Mouse (Mus musculus): ENCODE measurements at regions not wholly inside any gene's neighbourhood (a gene's known extent, or its start where the extent isn't known, plus 50 kb on each side); places are given as distances from the start of the nearest gene placed in this dataset.

DNA sequence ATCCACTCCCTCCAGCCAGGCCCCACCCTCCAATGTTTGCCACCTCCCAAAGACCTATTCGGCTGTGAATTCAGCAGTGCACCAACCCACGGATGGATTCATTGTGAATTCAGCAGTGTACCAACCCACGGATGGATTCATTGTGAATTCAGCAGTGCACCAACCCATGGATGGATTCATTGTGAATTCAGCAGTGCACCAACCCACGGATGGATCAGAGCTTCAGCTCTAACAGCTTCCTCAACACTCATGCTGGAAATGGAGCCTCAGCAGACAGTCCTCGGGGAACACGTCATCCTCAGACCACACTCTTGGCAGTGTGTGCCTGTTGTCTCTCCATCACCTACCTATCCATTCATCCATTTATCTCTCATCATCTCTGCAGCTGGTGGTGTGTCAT is 204.2 kb upstream of the A430005L14Rik start:
- Histone ChIP-seq H3K9me3 (no peaks in the 10 kb centered on the region), H3K27ac (no peak overlapping the region), H3K4me1 (replicated peaks) (peaks cover 18% of the 10 kb centered on the region), H3K4me3 (no peak overlapping the region), H3K27me3 (0 out of 2 replicates have a peak, but pooled peaks cover 6% of the 10 kb centered on the region), H3K9ac (no peak overlapping the region), H3K4me2 (no peak overlapping the region), H3K36me3 (no peaks in the 10 kb centered on the region)
- WGBS, result 70% methylated on average over 6 of the region's 6 CpGs
- ATAC-seq (ENCODE audit: low FRiP score), result no peak

DNA sequence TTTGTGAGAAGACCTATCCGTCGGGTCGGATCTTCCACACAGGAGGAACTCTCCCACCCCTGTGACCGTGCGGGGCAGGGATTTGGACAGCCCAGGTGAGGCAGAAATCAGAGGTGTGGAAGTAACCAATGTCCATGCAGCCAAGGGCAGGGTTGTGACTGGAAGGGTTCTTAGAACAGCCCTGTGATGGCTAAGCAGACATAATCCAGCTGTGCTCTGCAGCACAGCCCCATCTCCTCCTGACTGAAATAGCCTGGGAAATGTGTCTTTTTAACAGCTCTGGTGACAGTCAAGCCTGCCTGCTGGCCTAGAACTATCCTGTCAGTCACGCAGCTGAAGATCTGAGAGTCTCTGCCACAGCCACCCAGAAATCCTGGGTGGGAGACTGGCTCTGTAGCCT is 198.7 kb upstream of the A430005L14Rik start:
- no peak overlapping the region for H3K4me3 ChIP-seq
- H3K4me2 ChIP-seq, result no peak overlapping the region
- H3K9me3 ChIP-seq, result no peaks in the 10 kb centered on the region
- WGBS, result 97% methylated on average over 6 of the region's 6 CpGs
- H3K27ac ChIP-seq, result peak overlapping the region; percentile 26; the same call in 1 of the 2 replicates
- H3K4me1 ChIP-seq (replicated peaks), result peaks cover 10% of the 10 kb centered on the region
- no peak overlapping the region for H3K9ac ChIP-seq
- no peak for ATAC-seq (ENCODE audit: low FRiP score)
- H3K36me3 ChIP-seq, result no peaks in the 10 kb centered on the region
- 0 out of 2 replicates have a peak, but pooled peaks cover 4% of the 10 kb centered on the region for H3K27me3 ChIP-seq

DNA sequence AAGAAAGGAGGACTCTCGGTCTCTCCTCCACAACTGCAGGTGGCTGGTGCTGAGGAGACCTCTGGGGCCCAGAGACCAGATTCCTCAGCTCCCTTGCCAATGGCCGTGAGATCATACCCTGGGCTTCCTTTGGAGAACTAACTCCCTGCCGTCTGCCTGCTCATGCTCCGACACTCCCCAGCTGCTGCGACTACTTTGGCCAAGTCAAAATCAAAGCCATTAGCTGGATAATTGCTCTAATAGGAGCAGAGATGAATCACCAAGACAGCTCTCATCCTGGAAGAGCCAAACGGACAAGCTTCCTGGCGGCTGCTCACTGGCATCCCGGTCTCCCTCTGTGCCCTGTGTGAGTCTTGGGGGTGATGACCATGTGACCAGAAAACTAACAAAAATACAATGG is 198.3 kb upstream of the A430005L14Rik start:
- Histone ChIP-seq H3K4me2 (no peak overlapping the region), H3K9me3 (peaks cover 3% of the 10 kb centered on the region; the same call in 1 of the 2 replicates), H3K4me3 (no peak overlapping the region), H3K27ac (peak overlapping the region; percentile 26; the same call in 1 of the 2 replicates), H3K4me1 (replicated peaks) (peaks cover 6% of the 10 kb centered on the region), H3K27me3 (no peaks in the 10 kb centered on the region), H3K36me3 (no peaks in the 10 kb centered on the region), H3K9ac (no peak overlapping the region)
- WGBS, result 62% methylated on average over 8 of the region's 8 CpGs
- no peak for ATAC-seq (ENCODE audit: low FRiP score)

DNA sequence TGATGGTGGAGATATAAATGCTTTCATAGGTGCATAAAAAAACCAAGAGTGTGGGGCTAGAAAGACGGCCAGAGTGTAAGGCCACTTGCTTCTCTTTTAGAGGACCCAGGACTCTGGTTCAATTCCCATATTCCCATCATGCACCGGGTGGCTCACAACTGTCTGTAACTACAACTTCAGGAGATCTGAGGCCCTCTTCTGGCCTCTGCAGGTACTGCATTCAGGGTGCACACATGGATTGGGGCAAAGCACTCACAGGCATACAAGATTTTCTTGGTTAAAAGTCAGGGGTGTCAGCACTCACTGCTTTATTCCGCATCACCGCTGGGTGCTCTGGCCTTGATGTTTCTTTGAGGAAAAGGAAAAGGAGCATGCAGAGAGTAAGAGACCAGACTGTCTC is 196.1 kb upstream of the A430005L14Rik start:
- WGBS, result 92% methylated on average over 4 of the region's 4 CpGs
- no peak for ATAC-seq (ENCODE audit: low FRiP score)

DNA sequence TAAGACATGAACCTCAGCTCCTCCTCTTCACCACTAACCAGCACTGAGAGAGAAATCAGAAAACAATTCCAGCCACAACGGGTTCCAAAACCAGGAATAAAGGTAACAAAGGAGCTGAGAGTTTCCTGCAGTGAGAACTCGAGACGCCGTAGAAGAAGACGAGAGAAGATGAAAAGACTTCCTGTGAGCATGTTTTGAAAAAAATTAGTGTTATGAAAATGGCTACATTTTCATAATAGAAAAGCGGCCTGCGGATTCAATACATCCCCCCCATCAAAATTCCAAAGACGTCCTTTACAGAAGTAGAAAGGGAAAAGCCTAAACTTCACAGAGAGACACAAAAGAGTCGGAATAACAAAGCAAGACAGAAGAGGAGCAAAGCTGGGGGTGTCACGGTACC is 193.6 kb upstream of the A430005L14Rik start:
- no peak for ATAC-seq (ENCODE audit: low FRiP score)
- Histone ChIP-seq H3K27ac (no peak overlapping the region), H3K4me2 (no peak overlapping the region), H3K4me3 (no peak overlapping the region), H3K4me1 (replicated peaks) (peaks cover 6% of the 10 kb centered on the region; the same call in 1 of the 2 replicates), H3K9me3 (peaks cover 5% of the 10 kb centered on the region; the same call in 1 of the 2 replicates), H3K36me3 (no peaks in the 10 kb centered on the region), H3K27me3 (no peaks in the 10 kb centered on the region), H3K9ac (no peak overlapping the region)
- WGBS, result 58% methylated on average over 10 of the region's 10 CpGs

More for the DNA sequence above, 196.1 kb upstream of the A430005L14Rik start:
- Histone ChIP-seq H3K9me3 (peaks cover 5% of the 10 kb centered on the region; the same call in 1 of the 2 replicates), H3K4me1 (replicated peaks) (peaks cover 6% of the 10 kb centered on the region; the same call in 1 of the 2 replicates), H3K4me2 (no peak overlapping the region), H3K36me3 (no peaks in the 10 kb centered on the region), H3K4me3 (no peak overlapping the region), H3K9ac (no peak overlapping the region), H3K27ac (no peak overlapping the region), H3K27me3 (no peaks in the 10 kb centered on the region)

DNA sequence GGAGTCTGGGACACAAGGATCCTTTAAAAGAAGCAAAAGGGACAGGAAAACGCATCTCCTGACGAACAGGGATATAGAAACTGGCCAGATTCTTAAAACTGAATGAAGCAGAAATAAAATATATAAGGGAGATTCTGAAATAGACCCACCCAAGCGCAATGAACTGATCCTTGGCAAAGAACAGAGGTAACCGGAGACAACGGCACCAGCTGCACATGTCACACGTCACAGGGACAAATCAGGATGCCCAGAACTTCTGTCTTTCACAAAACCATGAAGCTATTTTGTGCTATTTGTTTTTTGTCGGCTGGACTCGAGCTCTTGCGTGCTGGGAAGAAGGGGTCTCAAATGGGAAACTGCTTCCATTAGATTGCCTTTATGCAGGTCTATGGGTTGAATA is 189.3 kb upstream of the A430005L14Rik start:
- Histone ChIP-seq H3K4me3 (no peak overlapping the region), H3K4me2 (no peak overlapping the region), H3K36me3 (no peaks in the 10 kb centered on the region), H3K9ac (no peak overlapping the region), H3K4me1 (replicated peaks) (0 out of 2 replicates have a peak, but pooled peaks cover 3% of the 10 kb centered on the region), H3K27me3 (no peaks in the 10 kb centered on the region), H3K27ac (no peak overlapping the region), H3K9me3 (peaks cover 5% of the 10 kb centered on the region; the same call in 1 of the 2 replicates)
- WGBS, result 74% methylated on average over 9 of the region's 9 CpGs
- ATAC-seq (ENCODE audit: low FRiP score), result no peak

DNA sequence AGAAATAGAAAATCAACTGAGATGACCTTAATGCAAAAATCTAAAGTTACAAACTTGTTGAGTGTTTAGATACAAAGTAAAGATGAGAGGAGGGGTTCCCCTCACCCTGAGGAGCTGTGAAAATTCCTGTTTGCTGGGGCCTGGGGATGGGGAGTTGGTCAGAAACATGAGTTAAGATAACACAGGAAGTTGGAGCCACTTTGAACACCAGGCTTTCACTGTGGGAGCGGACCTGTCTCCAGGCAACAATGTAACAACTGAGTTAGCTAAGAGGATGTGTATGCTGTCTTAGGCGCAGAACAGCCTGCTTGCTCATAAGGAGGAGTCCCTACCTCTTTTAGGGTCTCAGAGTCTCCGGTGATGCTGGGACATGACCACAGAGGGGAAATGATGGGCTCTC is 188.7 kb upstream of the A430005L14Rik start:
- no peak overlapping the region for H3K9ac ChIP-seq
- no peak overlapping the region for H3K4me3 ChIP-seq
- no peak overlapping the region for H3K27ac ChIP-seq
- H3K36me3 ChIP-seq, result no peaks in the 10 kb centered on the region
- peaks cover 5% of the 10 kb centered on the region; the same call in 1 of the 2 replicates for H3K9me3 ChIP-seq
- ATAC-seq (ENCODE audit: low FRiP score), result no peak
- H3K4me1 ChIP-seq (replicated peaks), result 0 out of 2 replicates have a peak, but pooled peaks cover 3% of the 10 kb centered on the region
- H3K4me2 ChIP-seq, result no peak overlapping the region
- H3K27me3 ChIP-seq, result no peaks in the 10 kb centered on the region
- 65% methylated on average over 3 of the region's 3 CpGs for WGBS

DNA sequence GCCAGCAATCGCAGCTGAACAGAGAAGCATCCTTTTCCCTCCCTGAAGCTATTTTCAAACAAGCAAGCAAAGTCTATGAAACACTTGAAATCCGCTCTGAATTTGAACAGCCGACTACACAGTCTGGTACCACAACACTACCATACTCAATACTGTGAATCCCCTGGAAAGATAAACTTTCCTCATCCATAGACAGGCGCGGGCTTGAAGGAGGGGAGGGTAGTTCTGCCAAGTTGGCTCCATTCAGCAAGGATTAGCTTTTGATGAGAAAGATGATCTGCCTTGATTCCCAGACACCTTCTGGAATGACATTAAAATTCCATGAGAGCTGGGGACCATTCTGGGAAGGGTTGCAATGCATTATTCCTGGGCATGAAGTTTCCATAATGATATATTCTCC is 186.4 kb upstream of the A430005L14Rik start:
- no peaks in the 10 kb centered on the region for H3K9me3 ChIP-seq
- no peaks in the 10 kb centered on the region for H3K27me3 ChIP-seq
- H3K4me1 ChIP-seq (replicated peaks), result 0 out of 2 replicates have a peak, but pooled peaks cover 3% of the 10 kb centered on the region
- 78% methylated on average over 5 of the region's 5 CpGs for WGBS
- no peaks in the 10 kb centered on the region for H3K36me3 ChIP-seq
- no peak overlapping the region for H3K4me2 ChIP-seq
- H3K4me3 ChIP-seq, result no peak overlapping the region
- H3K27ac ChIP-seq, result no peak overlapping the region
- ATAC-seq (ENCODE audit: low FRiP score), result no peak
- H3K9ac ChIP-seq, result no peak overlapping the region

DNA sequence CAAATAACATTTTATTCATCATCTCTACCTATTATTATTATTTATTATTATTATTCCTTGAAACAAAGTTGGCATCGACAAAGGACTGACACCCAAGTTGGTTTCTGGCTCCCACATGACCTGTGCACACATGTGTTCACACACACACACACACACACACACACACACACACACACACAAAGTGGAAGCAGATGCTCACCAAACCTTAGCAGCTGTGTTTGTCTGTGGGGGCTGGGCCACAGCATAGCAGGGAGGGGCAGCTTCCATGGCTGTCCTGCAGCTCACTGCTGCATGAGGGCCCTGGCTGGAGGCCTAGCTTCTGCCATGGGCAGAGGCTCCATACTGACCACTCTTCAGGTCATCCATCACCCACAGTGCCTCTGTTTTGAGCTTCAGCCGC is 176.5 kb upstream of the A430005L14Rik start:
- ATAC-seq (ENCODE audit: low FRiP score), result no peak
- no peaks in the 10 kb centered on the region for H3K36me3 ChIP-seq
- WGBS, result 84% methylated on average over 2 of the region's 2 CpGs

DNA sequence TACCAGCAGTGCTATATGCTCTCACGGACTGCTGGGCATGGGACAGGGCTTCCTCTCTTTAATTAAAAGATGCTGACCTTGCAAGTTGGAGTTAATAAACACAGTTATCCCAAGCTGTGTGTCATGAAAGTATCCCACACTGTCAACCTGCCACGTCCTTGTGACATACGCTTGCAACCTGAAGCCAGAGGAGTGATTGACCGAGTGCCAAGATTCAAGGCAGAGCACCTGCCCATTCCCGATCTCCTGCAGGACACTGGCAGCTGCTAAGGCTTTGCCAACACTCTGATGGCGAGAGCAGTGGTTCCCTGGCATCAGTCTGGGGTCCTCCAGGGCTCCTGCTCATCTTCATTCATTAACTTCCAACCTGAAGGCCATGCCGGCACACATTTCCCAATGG is 175.8 kb upstream of the A430005L14Rik start:
- no peak overlapping the region for H3K9ac ChIP-seq
- 73% methylated on average over 7 of the region's 7 CpGs for WGBS
- no peaks in the 10 kb centered on the region for H3K9me3 ChIP-seq
- no peak overlapping the region for H3K27ac ChIP-seq
- no peak for ATAC-seq (ENCODE audit: low FRiP score)
- H3K4me1 ChIP-seq (replicated peaks), result peaks cover 25% of the 10 kb centered on the region
- H3K4me2 ChIP-seq, result no peak overlapping the region
- 0 out of 2 replicates have a peak, but pooled peaks cover 2% of the 10 kb centered on the region for H3K27me3 ChIP-seq
- H3K4me3 ChIP-seq, result no peak overlapping the region
- H3K36me3 ChIP-seq, result no peaks in the 10 kb centered on the region

More for the DNA sequence above, 176.5 kb upstream of the A430005L14Rik start:
- 0 out of 2 replicates have a peak, but pooled peaks cover 2% of the 10 kb centered on the region for H3K27me3 ChIP-seq
- H3K4me1 ChIP-seq (replicated peaks), result peaks cover 19% of the 10 kb centered on the region
- H3K4me2 ChIP-seq, result no peak overlapping the region
- no peaks in the 10 kb centered on the region for H3K9me3 ChIP-seq
- H3K9ac ChIP-seq, result no peak overlapping the region
- H3K27ac ChIP-seq, result no peak overlapping the region
- H3K4me3 ChIP-seq, result no peak overlapping the region

DNA sequence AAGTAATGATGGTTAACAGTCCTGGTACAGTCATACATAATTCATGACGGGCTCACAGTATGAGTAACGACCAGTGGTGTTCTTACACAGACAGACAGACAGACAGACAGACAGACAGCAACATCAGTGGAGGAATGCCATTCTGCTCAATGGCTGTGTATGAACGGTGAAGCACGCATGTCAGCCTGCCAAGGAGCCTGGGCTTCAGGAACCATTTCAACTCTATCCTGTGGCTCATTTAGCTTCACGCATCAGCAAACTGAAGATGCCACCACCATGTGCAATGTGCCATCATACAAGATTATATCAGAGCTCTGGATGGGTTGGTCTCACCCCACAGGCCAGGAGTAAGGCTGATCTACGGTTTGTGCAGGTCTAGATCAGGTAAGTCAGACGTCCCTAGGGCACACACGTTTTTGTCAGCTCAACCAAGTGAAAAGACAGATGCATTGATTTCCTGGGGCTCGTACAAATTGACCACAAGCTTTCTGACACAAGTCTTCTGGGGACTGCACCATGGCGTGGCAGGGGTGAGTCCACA is 175.0 kb upstream of the A430005L14Rik start:
- no peak overlapping the region for H3K9ac ChIP-seq
- H3K36me3 ChIP-seq, result no peaks in the 10 kb centered on the region
- H3K4me3 ChIP-seq, result no peak overlapping the region
- H3K4me1 ChIP-seq (replicated peaks), result peaks cover 25% of the 10 kb centered on the region
- no peaks in the 10 kb centered on the region for H3K9me3 ChIP-seq
- WGBS, result 76% methylated on average over 10 of the region's 10 CpGs
- no peak for ATAC-seq (ENCODE audit: low FRiP score)
- H3K27ac ChIP-seq, result no peak overlapping the region
- 0 out of 2 replicates have a peak, but pooled peaks cover 2% of the 10 kb centered on the region for H3K27me3 ChIP-seq
- H3K4me2 ChIP-seq, result no peak overlapping the region

DNA sequence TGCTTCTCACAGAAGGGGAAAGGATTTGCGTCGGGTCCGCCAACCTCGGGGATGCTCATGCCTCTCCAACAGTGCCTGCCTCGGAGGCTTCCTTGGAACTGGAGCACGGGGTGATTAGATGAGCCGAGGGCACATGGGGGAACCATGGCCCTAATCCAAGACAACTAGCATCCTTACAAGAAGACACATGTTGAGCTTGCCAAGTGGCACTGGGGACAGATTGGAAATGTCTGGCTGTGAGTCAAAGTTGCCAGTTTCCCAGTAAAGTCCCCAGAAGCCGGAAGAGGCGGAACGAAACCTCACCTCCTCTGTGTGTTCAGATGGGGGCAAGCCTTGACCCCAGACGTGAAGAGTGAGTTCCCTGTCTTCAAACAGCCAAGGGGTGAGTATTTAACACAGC is 172.6 kb upstream of the A430005L14Rik start:
- H3K4me3 ChIP-seq, result no peak overlapping the region
- H3K9ac ChIP-seq, result no peak overlapping the region
- no peaks in the 10 kb centered on the region for H3K36me3 ChIP-seq
- H3K27ac ChIP-seq, result no peak overlapping the region
- H3K27me3 ChIP-seq, result peaks cover 5% of the 10 kb centered on the region; the same call in 1 of the 2 replicates
- no peak overlapping the region for H3K4me2 ChIP-seq
- WGBS, result 88% methylated on average over 11 of the region's 11 CpGs
- H3K9me3 ChIP-seq, result no peaks in the 10 kb centered on the region
- ATAC-seq (ENCODE audit: low FRiP score), result no peak
- H3K4me1 ChIP-seq (replicated peaks), result peaks cover 32% of the 10 kb centered on the region

DNA sequence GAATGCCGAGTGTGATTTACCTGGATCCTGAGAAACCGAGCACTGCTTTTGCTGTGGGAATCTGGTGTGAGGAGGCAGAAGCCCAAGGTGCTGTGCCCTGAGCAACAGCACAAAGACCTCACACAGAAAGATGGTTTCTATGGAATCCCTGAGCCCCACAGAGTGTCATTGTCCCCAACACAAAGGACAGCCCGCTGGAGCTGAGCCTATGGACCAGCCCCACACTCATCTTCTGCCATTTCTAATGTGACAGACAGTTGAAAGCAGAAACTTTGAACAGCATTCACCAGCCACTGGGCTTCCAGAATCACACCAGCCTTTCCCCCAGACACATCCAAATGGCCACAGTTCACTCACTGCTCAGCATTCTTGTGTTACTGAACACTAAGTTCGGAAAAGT is 171.5 kb upstream of the A430005L14Rik start:
- WGBS, result 21% methylated on average over 4 of the region's 4 CpGs
- H3K9me3 ChIP-seq, result no peaks in the 10 kb centered on the region
- no peak overlapping the region for H3K4me3 ChIP-seq
- no peak overlapping the region for H3K4me2 ChIP-seq
- ATAC-seq (ENCODE audit: low FRiP score), result no peak
- H3K27ac ChIP-seq, result no peak overlapping the region
- H3K27me3 ChIP-seq, result peaks cover 5% of the 10 kb centered on the region; the same call in 1 of the 2 replicates
- no peak overlapping the region for H3K9ac ChIP-seq
- H3K4me1 ChIP-seq (replicated peaks), result peaks cover 31% of the 10 kb centered on the region
- no peaks in the 10 kb centered on the region for H3K36me3 ChIP-seq
